Mouse (Mus musculus) central nervous system, embryonic 18 days (tissue): Measurements from ENCODE around the gene Sprn. TPM values are rescaled to one million over a fixed set of nuclear protein-coding genes. Genes with fewer than 3 reads are reported as not detected.

Experiments
- polyA plus RNA-seq: library from polyadenylated mRNA; depleted of rRNA; stranded (reverse); fragments of >200 nt; gene quantifications from 2 replicates; pipeline ENCODE4 v1.2.3, GENCODE M21; 2012; rRNA removed

The Sprn gene
- polyA plus RNA-seq = 29.5 and 33.1 TPM in 2 replicates

GRCm38 (mm10) chr7:140154218-140154927 lies at the start of gene Sprn:
TSS of gene Sprn (minus strand) at chr7:140154877.

GRCm38 (mm10) chr7:140172936-140173335 lies 18.3 kb upstream of the Sprn start, which contains the start of gene Olfr523:
TSS of gene Olfr523 (plus strand) at chr7:140173217.

GRCm38 (mm10) chr7:140164664-140165063 lies 10.0 kb upstream of the Sprn start, which contains the start of gene Olfr522:
TSS of gene Olfr522 (minus strand) at chr7:140164764.

GRCm38 (mm10) chr7:140137135-140138020 lies 17.3 kb downstream of the Sprn start, which contains the start of gene Mtg1:
TSS of gene Mtg1 (plus strand) at chr7:140137564.

GRCm38 (mm10) chr7:140116329-140117054 lies 38.2 kb downstream of the Sprn start, which contains the start of gene Echs1:
TSS of gene Echs1 (minus strand) at chr7:140116476.

GRCm38 (mm10) chr7:140115583-140116328 lies 38.9 kb downstream of the Sprn start, which contains the start of gene Paox:
TSS of gene Paox (plus strand) at chr7:140115799.

GRCm38 (mm10) chr7:140101993-140102860 lies 52.5 kb downstream of the Sprn start, which contains the start of gene Fuom:
TSS of gene Fuom (minus strand) at chr7:140102441.

Other genes starting within 250 kb of the Sprn start
- gene Utf1, start 211.1 kb downstream of the Sprn start, polyA plus RNA-seq = not detected in 2 replicates
- gene 6430531B16Rik, start 176.1 kb downstream of the Sprn start, polyA plus RNA-seq = 0.93 and 0.99 TPM in 2 replicates
- 8.9 and 10.1 TPM in 2 replicates for gene Adam8, start 162.3 kb downstream of the Sprn start, polyA plus RNA-seq
- 82.2 and 96.6 TPM in 2 replicates for gene Zfp511, start 118.5 kb downstream of the Sprn start, polyA plus RNA-seq
- 63.0 and 67.3 TPM in 2 replicates for gene Tubgcp2, start 118.2 kb downstream of the Sprn start, polyA plus RNA-seq
- 0.57 and 0.93 TPM in 2 replicates for gene Msx3, start 105.8 kb downstream of the Sprn start, polyA plus RNA-seq
- 359 and 381 TPM in 2 replicates for gene Caly, start 72.3 kb downstream of the Sprn start, polyA plus RNA-seq
- 0.47 TPM in 1 of 2 replicates, not detected in the other for gene Prap1, start 61.5 kb downstream of the Sprn start, polyA plus RNA-seq
- gene Fuom, start 52.4 kb downstream of the Sprn start, polyA plus RNA-seq = 27.2 and 32.8 TPM in 2 replicates
- gene Paox, start 39.1 kb downstream of the Sprn start, polyA plus RNA-seq = 5.1 and 5.3 TPM in 2 replicates
- gene Echs1, start 38.4 kb downstream of the Sprn start, polyA plus RNA-seq = 84.5 and 97.6 TPM in 2 replicates
- gene Mtg1, start 17.3 kb downstream of the Sprn start, polyA plus RNA-seq = 36.5 and 42.2 TPM in 2 replicates
- gene Olfr522, start 9.9 kb upstream of the Sprn start, polyA plus RNA-seq = not detected in 2 replicates
- not detected in 2 replicates for gene Olfr523, start 18.3 kb upstream of the Sprn start, polyA plus RNA-seq
- not detected in 2 replicates for gene Olfr524, start 51.1 kb upstream of the Sprn start, polyA plus RNA-seq
- 0.13 TPM in 1 of 2 replicates, not detected in the other for gene Cd163l1, start 63.4 kb upstream of the Sprn start, polyA plus RNA-seq
- gene 5830411N06Rik, start 92.4 kb upstream of the Sprn start, polyA plus RNA-seq = 0.08 TPM in 1 of 2 replicates, not detected in the other
- gene Olfr525, start 166.0 kb upstream of the Sprn start, polyA plus RNA-seq = not detected in 2 replicates
- gene Olfr527, start 179.1 kb upstream of the Sprn start, polyA plus RNA-seq = not detected in 2 replicates
- not detected in 2 replicates for gene Olfr60, start 206.8 kb upstream of the Sprn start, polyA plus RNA-seq
- not detected in 2 replicates for gene Olfr530, start 221.5 kb upstream of the Sprn start, polyA plus RNA-seq
- gene Olfr531, start 248.0 kb upstream of the Sprn start, polyA plus RNA-seq = not detected in 2 replicates